Mouse (Mus musculus) heart, postnatal 14 days (tissue): Measurements from ENCODE around the gene Tnfrsf13b. TPM values are rescaled to one million over a fixed set of nuclear protein-coding genes. Genes with fewer than 3 reads are reported as not detected.

Experiments used
- DNase-seq, 2 experiments: peaks; one replicate each; pipeline ENCODE4 v3.0.0; 2021 to 2022
- intact Hi-C: fragments of 180-260 bp; cut with DNase I; formaldehyde crosslinking; loops from one replicate; pipeline ENCODE4 v1.15.1; 2025
- long read RNA-seq, 2 experiments: library from polyadenylated mRNA; stranded (forward); transcript quantifications; one replicate each; pipeline ENCODE4 v2.0.0; 2021
- total RNA-seq, 2 experiments: library from RNA; stranded (reverse); gene quantifications; 2 replicates each; pipeline ENCODE4 v1.2.3; 2021

The Tnfrsf13b gene
- 1 to 10 TPM in 1 of 2 experiments, under 1 TPM in 1; 0.91 to 1.1 TPM for total RNA-seq
- long read RNA-seq, experiment 1, partial matches to known transcripts: 0 of 3 reads
- long read RNA-seq, experiment 1, other reads (novel, unspliced or antisense): 0 of 3 reads
- long read RNA-seq, experiment 2, partial matches to known transcripts: 0 of 4 reads
- long read RNA-seq, experiment 2, other reads (novel, unspliced or antisense): 1 of 4 reads

DNA sequence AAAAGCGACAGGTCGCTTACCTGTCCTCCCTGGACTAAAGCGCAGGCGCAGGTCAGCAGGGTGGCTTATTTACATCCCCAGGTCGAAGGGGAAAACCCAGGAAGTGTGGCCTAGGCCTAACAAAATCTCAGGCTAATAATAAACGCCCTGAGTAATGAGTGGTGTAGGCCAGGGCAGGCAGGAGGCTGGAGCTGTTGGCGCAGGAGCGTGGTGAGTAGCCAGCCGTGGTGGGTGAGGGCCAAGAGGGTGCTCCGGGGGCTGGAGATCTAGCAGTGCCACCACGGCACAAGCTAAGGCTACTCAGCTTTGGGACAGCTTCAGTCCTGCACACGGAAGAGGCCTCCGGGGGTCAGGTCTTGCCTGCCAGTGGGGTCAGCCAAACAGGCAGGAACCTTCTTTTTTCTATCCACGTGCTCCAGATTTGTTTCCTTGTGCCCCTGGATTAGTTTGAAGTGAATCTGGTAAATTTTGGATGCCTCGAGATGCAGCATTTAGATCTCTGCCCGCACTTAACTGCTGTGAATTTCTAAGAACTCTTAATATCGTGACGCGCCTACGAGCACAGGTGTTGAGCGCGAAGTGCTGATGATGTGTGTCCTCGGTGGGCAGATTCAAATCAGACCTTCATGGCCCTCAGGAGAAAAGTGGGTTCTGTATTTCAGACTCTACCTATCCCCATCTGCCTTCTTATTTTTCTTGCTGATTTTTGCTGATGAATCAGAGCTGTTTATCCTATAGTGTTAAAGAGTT, at the start of gene Tnfrsf13b:
Tnfrsf13b (plus strand) TSS at position 150 of the 750 bp plus-strand sequence.
- no peak for DNase-seq
- intact Hi-C loops: no loop called here

DNA sequence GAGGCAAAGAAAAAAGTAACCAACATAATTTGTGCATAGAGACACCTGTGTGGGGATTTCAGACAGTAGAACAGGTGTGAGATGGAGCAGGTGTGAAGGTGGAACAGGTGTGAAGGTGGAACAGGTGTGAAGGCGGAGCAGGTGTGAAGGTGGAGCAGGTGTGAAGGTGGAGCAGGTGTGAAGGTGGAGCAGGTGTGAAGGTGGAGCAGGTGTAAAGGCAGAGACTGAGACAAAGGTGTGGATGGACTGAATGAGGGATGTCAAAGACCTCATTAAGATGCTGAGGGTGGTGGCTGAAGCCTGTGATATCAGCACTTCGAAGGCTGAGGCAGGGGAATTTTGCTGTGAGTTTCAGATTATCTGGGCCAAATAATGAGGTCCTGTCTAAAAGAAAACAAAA, 44.9 kb upstream of the Tnfrsf13b start:
- intact Hi-C loops: no loop called here
- DNase-seq: no peak

DNA sequence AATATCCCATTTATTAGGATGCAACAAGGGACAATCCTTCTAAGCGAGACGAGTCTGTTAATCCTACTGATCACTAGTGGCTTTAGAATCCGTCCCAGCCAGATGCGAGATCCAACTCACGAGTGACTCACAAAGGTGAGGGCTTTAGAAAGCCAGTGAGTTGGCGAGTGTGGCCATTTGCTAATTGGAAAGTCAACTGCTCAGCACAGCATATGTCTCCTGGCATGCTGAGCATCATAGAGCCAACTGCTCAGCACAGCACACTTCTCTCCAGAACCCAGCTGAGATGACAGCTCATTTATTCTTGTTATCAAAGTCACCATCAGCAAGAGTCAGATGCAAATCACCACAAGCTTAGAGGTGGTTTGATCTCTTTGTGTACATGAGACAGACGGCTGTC, 36.4 kb upstream of the Tnfrsf13b start:
- no peak for DNase-seq
- intact Hi-C loops: loop anchor here (5.0 to 10.0 kb wide), 4 partner anchors 48 to 395 kb away; partner anchors contain the start of genes Kcnj12 and Llgl1

DNA sequence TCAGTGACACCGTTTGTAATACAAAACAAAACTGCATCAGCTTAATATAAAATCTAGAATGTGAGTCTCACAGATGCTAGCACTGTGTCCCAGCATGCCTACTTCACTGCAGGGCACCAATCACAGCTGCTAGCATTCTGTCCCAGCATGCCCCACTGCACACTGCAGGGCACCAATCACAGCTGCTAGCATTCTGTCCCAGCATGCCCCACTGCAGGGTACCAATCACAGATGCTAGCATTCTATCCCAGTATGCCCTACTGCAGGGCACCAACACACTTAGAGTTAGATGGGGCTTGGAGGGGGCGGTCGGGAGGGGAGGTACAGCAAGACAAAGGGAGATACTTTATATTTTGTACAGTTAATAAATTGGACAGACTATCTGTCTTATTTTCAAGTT, 35.4 kb upstream of the Tnfrsf13b start:
- DNase-seq: no peak

DNA sequence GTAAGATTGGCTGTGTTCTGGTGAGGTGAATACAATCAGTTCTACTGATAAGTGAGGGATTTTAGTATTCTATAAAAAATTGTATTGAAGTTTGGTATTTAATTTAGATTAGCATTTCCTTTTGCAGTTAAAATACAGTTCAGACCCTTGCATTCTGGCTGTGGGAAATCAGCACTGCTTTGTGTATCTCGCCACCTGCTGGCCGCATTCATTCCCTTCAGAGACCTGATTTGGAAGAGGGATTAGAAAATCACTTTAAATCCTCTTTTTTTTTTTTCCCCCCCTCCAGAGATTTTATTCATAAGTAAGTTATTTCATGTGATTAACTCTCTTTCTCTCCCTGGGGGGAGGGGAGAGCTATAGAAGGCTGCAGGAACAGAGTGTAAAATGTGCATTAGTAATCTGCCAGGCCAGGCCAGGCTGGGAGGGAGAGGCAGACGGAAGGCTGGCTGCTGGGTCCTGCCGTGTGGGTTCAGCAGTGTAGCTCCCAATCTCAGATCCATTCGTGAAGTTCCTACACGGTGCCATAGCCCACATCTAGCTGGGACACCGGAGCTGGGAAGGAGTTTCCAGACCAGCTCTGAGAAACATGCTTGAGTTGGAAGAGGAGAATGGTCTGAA, 34.8 kb upstream of the Tnfrsf13b start:
- DNase-seq: peak; percentile 71 to 83
- intact Hi-C loops: loop anchor here (1.0 to 10.0 kb wide), 5 partner anchors 49 to 397 kb away; partner anchors contain the start of genes Kcnj12 and Llgl1

More for the DNA sequence above, 35.4 kb upstream of the Tnfrsf13b start:
- intact Hi-C loops: loop anchor here (1.0 to 10.0 kb wide), 5 partner anchors 49 to 396 kb away; partner anchors contain the start of genes Kcnj12 and Llgl1

DNA sequence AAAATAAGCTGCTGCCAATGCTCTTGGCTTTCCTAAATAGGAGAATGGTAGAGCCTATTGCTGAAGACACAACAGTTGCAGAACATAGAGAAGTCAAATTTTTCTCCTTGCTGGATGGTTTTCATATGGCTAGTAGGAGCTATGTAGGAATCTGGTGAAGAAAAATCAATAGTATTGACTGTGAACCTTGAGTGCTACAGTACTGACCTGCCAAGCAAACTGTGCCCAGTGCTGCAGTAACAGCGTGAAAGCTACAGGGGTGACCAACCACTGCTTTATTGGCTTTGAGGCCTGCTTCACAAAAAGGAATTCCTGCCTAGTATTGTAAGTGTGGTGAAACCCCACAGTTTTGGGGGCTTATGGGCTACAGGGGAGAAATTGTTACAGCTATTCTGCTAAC, 28.5 kb upstream of the Tnfrsf13b start:
- no peak for DNase-seq
- intact Hi-C loops: loop anchor here (10.0 kb wide), 1 partner anchor 403 kb away; the partner anchor contains the start of gene Llgl1

DNA sequence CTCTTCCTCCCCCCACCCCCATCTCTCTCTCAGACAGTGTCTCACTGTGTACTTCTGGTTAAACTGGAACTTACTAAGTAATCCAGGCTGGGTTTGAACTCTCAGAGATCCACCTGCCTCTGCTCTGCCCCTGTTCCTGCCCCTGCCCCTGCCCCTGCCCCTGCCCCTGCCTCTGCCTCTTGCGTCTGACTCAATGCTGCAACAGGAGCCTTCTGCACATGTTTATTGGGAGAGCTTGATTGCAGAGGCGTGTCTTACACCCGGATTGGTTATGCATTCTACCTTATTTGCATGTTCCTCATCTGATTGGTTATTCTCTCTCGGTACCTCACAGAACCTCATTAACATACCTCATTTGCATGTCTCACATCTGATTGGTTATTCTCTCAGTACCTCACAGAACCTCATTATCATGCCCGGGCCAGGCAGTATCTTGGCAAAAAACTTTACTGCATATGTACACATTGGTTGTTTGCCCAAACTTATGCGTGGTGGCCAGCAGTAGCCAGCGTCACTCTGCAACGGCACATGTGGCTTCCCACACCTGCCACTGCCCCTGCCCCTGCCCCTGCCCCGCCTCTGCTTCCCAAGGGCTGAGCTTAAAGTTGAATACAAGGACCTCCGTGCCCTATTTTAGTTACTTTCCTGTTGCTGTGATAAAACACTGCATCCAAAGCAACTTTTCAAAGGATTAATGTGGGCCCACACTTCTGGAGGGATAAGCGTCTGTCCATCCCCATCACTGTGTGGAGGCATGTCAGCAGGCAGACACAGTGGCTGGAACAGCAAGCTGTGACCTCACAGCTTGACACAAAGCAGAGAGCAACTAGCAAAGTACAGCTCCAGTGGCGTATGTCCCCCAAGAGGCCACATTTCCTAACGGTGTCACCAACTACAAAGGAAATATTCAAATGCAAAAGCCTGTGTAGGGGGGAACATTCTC, 23.9 kb upstream of the Tnfrsf13b start:
- DNase-seq: no peak
- intact Hi-C loops: loop anchor here (5.0 to 10.0 kb wide), 4 partner anchors 55 to 310 kb away; no protein-coding TSS in a partner anchor

DNA sequence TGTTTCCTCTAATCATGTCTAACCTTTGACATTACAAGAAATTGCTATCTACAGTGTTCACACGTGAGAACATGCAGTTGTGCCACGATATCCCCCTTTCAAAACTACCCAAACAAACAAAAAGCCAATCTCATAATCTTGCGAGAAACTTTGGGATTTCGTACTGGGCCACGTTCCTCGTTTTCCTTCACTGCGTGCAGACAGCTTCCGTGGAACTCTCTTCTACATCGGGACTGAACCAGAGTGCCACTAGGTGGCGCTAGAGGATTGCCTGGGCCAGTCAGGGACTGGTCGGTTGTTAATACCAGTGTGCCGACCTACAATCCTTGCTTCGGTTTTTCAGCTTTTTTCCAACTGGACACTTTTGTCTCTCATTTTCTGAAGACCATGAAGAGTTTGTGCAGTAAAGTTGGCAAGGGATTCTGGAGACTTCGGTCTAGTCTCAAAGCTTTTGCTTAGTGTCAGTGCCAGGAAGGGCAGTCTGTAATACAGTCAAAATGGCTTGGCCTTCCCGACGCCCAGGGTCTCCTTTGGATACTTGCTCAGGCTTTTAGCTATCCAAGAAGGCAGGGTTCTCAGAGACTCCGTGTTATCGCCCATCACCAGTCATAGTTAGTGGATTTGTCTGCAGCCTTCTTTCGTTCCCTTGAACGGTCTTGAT, 22.2 kb upstream of the Tnfrsf13b start:
- peak; percentile 89 to 95 for DNase-seq
- intact Hi-C loops: loop anchor here (5.0 to 10.0 kb wide), 4 partner anchors 53 to 308 kb away; no protein-coding TSS in a partner anchor

DNA sequence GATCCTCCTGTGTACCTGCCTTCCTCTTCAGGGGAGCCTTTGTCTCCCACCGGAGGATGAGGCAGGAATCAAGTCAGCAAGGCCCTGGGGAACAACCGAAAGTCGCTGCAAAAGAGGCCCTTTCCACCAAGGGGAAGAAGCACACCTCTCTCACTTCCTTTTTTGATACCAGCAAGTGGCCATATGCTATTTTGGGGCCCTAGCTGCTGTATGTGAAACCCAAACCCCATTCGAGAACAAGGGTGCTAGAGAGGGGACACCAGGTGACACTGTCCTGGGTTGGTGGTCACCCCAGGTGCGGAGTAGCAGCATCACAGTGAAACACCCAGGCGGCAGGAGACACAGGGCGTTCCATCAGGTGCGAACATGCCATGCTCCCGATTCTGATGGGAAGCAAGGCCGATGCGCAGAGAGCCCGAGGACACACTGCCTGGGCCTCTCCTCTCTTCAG, 17.6 kb upstream of the Tnfrsf13b start:
- no peak for DNase-seq
- intact Hi-C loops: loop anchor here (10.0 kb wide), 1 partner anchor 86 kb away; no protein-coding TSS in a partner anchor

DNA sequence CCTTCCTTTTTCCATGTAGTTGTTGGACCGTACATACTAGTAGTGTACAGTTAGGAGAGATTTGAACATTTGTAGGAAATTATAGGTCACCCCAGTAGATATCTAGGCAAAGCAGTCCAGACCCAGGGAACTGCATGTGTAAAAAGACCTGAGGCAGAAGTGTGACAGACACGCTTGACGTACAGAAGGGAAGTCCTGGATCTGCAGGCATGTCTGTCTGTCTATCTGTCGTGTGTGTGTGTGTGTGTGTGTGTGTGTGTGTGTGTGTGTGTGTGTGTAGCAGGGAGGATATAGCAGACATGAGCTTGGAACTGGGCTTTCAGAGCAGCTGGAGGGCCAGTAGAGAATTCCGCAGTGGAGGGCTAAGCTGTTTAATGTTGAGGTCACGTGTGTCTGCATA, 16.8 kb upstream of the Tnfrsf13b start:
- no peak for DNase-seq

DNA sequence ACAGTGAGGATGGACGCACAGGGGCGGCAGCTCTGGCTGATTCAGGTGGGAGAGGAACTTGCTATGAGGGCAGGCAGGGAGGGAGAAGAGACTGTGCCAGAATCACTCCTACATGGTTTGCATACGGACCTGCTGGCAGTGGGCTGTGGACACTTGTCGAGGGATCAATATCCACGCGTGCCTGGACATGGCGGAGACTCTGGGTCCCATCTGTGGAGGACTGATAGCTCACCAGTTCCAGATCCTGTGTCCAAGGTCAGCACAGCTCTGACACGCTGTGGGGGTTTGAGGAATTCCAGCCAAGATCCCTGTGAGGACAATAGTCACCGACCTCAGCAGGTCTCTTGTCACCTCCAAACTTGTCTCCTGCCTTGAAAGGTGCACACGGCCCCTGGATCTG, 16.4 kb upstream of the Tnfrsf13b start:
- no peak for DNase-seq
- intact Hi-C loops: no loop called here

More for the DNA sequence above, 16.8 kb upstream of the Tnfrsf13b start:
- intact Hi-C loops: loop anchor here (10.0 kb wide), 1 partner anchor 85 kb away; no protein-coding TSS in a partner anchor

DNA sequence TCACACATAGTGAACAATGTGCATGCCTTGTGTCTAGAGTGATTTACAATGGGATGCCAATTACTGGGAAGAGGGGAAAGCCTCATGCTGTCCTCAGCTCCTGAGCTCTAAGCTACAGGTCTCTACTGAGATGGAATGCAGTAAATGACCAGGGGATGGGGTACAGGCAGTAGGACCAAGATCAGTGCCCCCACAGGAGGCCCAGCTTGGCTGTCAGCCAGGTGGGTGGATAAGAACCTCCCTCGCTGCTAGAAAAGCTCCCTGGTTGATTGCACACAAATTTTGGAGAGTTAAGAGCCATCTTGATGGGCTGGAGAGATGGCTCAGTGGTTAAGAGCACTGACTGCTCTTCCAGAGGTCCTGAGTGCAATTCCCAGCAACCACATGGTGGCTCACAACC, 15.6 kb upstream of the Tnfrsf13b start:
- no peak for DNase-seq
- intact Hi-C loops: no loop called here

DNA sequence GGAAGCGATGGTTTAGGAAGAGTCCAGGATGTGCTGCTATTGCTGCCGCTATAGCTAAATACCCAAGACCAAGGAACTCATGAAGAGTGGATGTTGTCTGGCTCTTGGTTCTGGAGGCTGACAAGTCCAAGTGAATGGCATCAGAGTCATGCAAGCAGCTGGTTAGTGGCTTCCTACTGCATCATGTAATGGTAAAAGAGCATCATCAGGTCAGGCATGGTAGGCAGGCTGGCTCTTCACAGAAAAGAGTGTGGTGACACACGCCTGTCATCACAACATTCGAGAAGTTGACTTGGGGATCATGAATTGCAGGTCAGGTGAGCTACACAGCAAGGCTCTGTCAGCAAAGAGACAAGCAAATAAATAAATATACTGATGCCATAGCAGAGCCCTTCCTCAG, 15.1 kb upstream of the Tnfrsf13b start:
- DNase-seq: no peak
- intact Hi-C loops: no loop called here

DNA sequence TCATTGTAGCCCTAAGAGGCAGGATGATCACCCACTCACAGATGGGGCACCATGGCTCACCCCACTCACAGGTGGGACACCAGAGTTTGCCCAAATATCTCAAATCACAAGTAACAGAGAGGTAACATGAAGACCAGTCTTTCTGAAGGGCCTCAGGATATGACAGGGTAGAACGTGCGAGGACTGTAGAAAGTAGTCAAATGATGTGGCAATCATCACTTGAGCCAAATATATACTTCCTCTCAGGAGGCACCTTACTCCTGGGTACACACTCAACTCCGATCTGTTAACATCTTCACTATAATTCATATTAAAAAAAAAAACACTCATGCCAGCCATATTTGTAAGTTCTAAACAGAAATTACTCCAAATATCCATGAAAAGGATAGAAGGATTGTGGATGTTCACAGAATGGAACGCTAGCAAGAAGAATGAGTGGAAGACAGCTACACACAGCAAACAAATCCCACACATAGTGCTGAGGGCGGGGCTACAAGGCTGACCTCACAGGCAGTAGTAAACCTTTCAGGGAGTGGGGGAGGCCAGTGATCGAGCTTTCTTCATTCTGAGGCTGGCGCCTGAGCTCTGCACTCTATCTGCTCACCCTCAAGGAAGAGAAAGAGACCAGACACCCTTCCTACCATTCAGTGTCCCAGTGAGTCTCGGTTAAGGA, 14.1 kb upstream of the Tnfrsf13b start:
- no peak for DNase-seq
- intact Hi-C loops: no loop called here

DNA sequence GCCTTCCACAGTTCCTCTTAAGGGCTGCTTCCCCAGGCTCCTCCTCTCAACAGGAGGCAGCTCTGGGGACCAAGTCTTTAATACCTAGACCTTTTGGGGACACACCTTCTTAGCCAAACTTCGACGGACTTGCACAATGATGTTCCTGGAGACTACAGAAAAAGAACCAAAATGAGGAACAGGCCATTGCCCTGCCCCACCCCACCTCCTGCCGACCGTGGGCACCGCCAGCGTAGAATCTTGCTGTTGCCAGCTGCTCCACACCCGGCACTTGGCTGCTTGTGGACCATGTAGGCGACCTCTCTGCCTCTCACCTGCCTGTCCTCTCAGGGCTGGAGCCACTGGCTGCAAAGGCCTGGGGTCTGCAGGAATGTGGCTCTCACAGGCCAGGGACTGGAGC, 10.3 kb upstream of the Tnfrsf13b start:
- intact Hi-C loops: no loop called here
- DNase-seq: no peak

DNA sequence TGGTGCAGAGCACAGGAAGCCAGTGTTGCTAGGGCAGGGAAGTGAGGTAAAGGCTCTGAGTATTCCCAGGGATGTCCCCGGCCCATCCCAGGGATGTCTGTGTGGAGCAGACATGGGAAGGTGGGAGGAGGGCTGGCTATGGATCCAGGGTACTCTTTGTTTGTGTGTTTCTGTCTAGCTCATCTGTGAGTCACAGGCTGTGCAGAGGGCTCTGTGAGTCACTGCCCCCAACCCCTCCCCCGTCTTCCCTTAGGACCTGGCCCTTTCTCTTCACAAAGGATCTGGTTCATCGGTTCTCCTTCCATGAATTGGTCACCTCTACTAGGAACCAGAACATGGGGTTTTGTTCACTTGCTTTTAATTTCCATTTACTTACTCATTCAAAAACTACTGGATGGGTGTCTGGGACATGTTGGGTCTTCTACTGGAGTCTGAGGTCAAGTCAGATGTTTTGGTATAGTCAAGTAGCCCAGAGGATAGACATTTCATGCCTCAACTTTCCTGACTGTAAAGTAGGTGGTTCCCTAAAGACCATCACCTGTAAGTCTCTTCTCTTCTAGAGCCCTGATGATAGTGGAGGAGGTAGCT, 6.5 kb upstream of the Tnfrsf13b start:
- intact Hi-C loops: no loop called here
- no peak for DNase-seq

DNA sequence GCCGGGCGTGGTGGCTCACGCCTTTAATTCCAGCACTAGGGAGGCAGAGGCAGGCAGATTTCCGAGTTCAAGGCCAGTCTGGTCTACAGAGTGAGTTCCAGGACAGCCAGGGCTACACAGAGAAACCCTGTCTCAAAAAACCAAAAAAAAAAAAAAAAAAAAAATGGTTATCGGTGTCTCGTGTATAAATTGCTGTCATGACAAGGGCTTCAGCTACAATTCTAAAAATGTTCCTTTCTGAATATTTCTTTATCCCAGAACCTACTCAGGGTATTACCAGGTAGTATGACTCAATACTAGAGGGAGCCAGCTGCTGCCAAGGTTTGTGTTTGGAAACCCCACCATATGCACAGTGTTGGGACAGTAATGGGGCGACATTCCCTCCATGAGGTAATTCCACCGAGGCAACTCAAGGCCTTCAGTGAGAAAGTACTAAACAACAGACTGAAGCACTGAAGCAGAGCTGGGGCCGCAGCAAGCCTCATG, 4.2 kb upstream of the Tnfrsf13b start:
- DNase-seq: no peak
- intact Hi-C loops: no loop called here

DNA sequence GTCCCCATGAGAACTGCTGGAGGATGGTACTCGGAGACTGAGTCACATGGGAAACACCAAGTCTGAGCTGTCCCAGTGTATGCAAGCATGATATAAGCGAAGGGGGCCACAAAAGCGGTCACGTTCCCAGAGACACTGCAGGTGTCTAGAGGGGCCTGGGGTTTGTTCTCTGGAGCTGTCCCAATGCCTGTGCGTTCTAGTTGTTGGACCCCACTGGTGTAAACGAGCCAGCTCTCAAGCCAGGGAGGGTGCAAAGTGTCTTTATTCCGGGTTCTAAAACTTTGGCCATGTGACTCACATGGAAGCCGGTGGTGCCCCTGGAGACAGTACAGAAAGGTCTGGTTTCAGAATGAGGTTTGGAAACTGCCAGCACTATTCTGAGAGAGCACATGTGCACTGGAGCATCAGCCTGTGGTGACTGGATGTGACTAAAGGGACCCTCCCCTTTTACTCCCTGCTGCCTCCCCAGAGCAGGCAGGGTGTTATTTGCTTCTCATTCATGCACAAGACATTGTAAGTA, 3.7 kb upstream of the Tnfrsf13b start:
- intact Hi-C loops: no loop called here
- no peak for DNase-seq
